Mouse (Mus musculus) heart, adult 2 months (tissue): ENCODE measurements around the gene Slc12a1.

Source experiments
- CTCF ChIP-seq: fragments of 200-600 bp; IDR thresholded peaks from 2 replicates; pipeline ENCODE4 v1.8.1; 2022; ENCODE audit warnings: antibody characterized with exemption, mild to moderate bottlenecking, moderate library complexity
- EP300 ChIP-seq: fragments of 200-500 bp; IDR thresholded peaks from 2 replicates; pipeline ENCODE4 v1.6.1; 2011; ENCODE audit warnings: low read depth, low read length, control low read depth; ENCODE audit not compliant: insufficient read depth
- POLR2A ChIP-seq: fragments of 200-500 bp; IDR thresholded peaks from 2 replicates; pipeline ENCODE4 v1.6.1; 2011; ENCODE audit warnings: mild to moderate bottlenecking, low read depth, low read length, control low read depth; ENCODE audit not compliant: insufficient read depth

DNA sequence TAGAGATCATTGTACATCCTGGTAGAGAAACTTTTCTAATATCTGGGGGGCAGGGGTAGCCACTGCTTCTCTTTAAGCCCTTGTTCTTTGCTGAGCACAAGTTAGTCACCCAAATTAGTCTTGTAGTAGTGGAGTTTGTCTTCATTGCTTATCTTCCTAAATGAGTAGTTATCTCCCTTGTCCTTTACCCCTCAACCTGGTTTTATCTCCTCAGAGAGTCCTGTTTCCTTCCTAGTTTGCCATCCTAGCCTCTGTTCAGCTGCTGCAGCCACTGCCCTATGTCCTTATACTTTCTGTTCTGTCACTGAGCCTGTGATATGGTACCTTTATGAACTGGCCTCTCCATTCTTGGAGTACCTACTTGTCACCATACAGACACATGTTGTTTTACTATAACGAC is 69.4 kb downstream of the Slc12a1 start:
- TF ChIP-seq CTCF (no peak), POLR2A (no peak), EP300 (no peak)
